Comparison of ENCODE assay signal across 22 mouse cellular contexts in genomic region chr4:33285448-33285847, GRCm38 (mm10). TPM values are rescaled to one million over a fixed set of nuclear protein-coding genes. Genes with fewer than 3 reads are reported as not detected.
A peak's percentile ranks its signal among the peaks of the same experiment; 100 is the strongest.
DNase-seq lines count a peak whose midpoint lies in the region; ATAC-seq and TF ChIP-seq lines count a peak whose summit lies in the region.
"Had no signal": no experiment of that assay in that cellular context is flagged by ENCODE, and none has a peak within 500 bp of the region (broad histone marks: within the 10 kb centered on the region; RNA-seq: fewer than 3 reads in every experiment).

No protein-coding gene starts in this region.

- no peaks in the 10 kb centered on the region for H3K36me3 ChIP-seq in kidney, adult 2 months (ENCODE audit: control insufficient read depth, insufficient read depth, low read length)
- H3K36me3 ChIP-seq in kidney, embryonic 15.5 days = no peaks in the 10 kb centered on the region
- H3K36me3 ChIP-seq: embryonic facial prominence, embryonic 13.5 days; forebrain, embryonic 12.5 days; G1E; hindbrain, embryonic 12.5 days had no signal

- TF ChIP-seq POLR2A in kidney, adult 2 months (IDR thresholded peaks at IDR 0.05; ENCODE audit: low read depth, low read length) = no peak
- TF ChIP-seq POLR2A in bone marrow macrophage, adult 2 months (IDR thresholded peaks at IDR 0.05; ENCODE audit: borderline replicate concordance, low read depth, low read length) = no peak
- no peak for TF ChIP-seq POLR2A in cerebellum, adult 2 months (IDR thresholded peaks at IDR 0.05; ENCODE audit: borderline replicate concordance, insufficient read depth, low read length)

- no peak for TF ChIP-seq CTCF in kidney, adult 2 months (conservative IDR thresholded peaks at IDR 0.05; ENCODE audit: insufficient read depth, insufficient read length, low read depth, low read length)
- TF ChIP-seq CTCF in bone marrow macrophage, adult 2 months (IDR thresholded peaks at IDR 0.05; ENCODE audit: low read depth, low read length) = no peak
- no peak for TF ChIP-seq CTCF in cerebellum, adult 2 months (IDR thresholded peaks at IDR 0.05; ENCODE audit: borderline replicate concordance, insufficient read depth, low read depth, low read length)

- no peak for ATAC-seq in kidney, embryonic 15.5 days (replicated peaks; ENCODE audit: low FRiP score)
- ATAC-seq in common myeloid progenitor, adult 5-6 weeks (replicated peaks; ENCODE audit: low read depth, poor library complexity, severe bottlenecking) = 0 out of 2 replicates have a peak, but pooled peaks have one; percentile 23
- no peak for ATAC-seq in inflammation-experienced regulatory T-cells, adult 6 months
- ATAC-seq: CD4-positive, CD25-positive, alpha-beta regulatory T cell, adult 4 months; forebrain, postnatal 0 days; hindbrain, embryonic 16.5 days had no signal

- H3K9ac ChIP-seq in kidney, embryonic 15.5 days = no peak overlapping the region
- H3K9ac ChIP-seq: embryonic facial prominence, embryonic 13.5 days; forebrain, embryonic 12.5 days; forebrain, postnatal 0 days; hindbrain, embryonic 12.5 days had no signal

- no peaks in the 10 kb centered on the region for H3K9me3 ChIP-seq in kidney, embryonic 15.5 days (replicated peaks)
- H3K9me3 ChIP-seq: embryonic facial prominence, embryonic 13.5 days; forebrain, embryonic 12.5 days; G1E; hindbrain, embryonic 12.5 days had no signal

- peaks cover 5% of the 10 kb centered on the region for H3K4me1 ChIP-seq in kidney, adult 2 months (ENCODE audit: control insufficient read depth, insufficient read depth, low read length)
- H3K4me1 ChIP-seq in kidney, embryonic 15.5 days = no peaks in the 10 kb centered on the region
- peaks cover 51% of the 10 kb centered on the region for H3K4me1 ChIP-seq in bone marrow macrophage, adult 2 months (ENCODE audit: control insufficient read depth, insufficient read depth, low read length)
- no peaks in the 10 kb centered on the region for H3K4me1 ChIP-seq in cerebellum, adult 2 months (ENCODE audit: control insufficient read depth, insufficient read depth, low read length)
- H3K4me1 ChIP-seq: forebrain, embryonic 12.5 days; hindbrain, embryonic 12.5 days had no signal

- no peak overlapping the region for H3K27ac ChIP-seq in kidney, adult 2 months (ENCODE audit: insufficient read depth, low read depth, low read length)
- no peak overlapping the region for H3K27ac ChIP-seq in kidney, embryonic 15.5 days
- peak overlapping the region; percentile 18; the same call in 1 of the 2 replicates for H3K27ac ChIP-seq in bone marrow macrophage, adult 2 months (ENCODE audit: insufficient read depth, low read depth, low read length)
- H3K27ac ChIP-seq in cerebellum, adult 2 months (ENCODE audit: insufficient read depth, low read length) = no peak overlapping the region
- H3K27ac ChIP-seq: embryonic facial prominence, embryonic 13.5 days; forebrain, embryonic 12.5 days; hindbrain, embryonic 12.5 days had no signal

- 64% methylated on average over 8 of the region's 8 CpGs for WGBS in kidney, adult 2 months
- WGBS in kidney, embryonic 15.5 days = 86% methylated on average over 8 of the region's 8 CpGs
- WGBS in cerebellum, adult 2 months = 86% methylated on average over 8 of the region's 8 CpGs

- no peak overlapping the region for H3K4me2 ChIP-seq in kidney, embryonic 15.5 days
- H3K4me2 ChIP-seq: embryonic facial prominence, embryonic 13.5 days; forebrain, embryonic 12.5 days; hindbrain, embryonic 12.5 days had no signal

- H3K27me3 ChIP-seq in kidney, adult 2 months (replicated peaks; ENCODE audit: control insufficient read depth, insufficient read depth, low read length) = no peaks in the 10 kb centered on the region
- H3K27me3 ChIP-seq in kidney, embryonic 15.5 days = no peaks in the 10 kb centered on the region
- H3K27me3 ChIP-seq in cerebellum, adult 2 months (ENCODE audit: control insufficient read depth, insufficient read depth, low read length) = no peaks in the 10 kb centered on the region
- H3K27me3 ChIP-seq: embryonic facial prominence, embryonic 13.5 days; forebrain, embryonic 12.5 days; hindbrain, embryonic 12.5 days had no signal

- no peak overlapping the region for H3K4me3 ChIP-seq in kidney, adult 2 months (ENCODE audit: insufficient read depth, low read depth, low read length)
- H3K4me3 ChIP-seq in kidney, embryonic 15.5 days (replicated peaks) = no peak overlapping the region
- H3K4me3 ChIP-seq in bone marrow macrophage, adult 2 months (ENCODE audit: insufficient read depth, low read length) = no peak overlapping the region
- H3K4me3 ChIP-seq in cerebellum, adult 2 months (replicated peaks; ENCODE audit: insufficient read depth, low read depth, low read length) = no peak overlapping the region
- H3K4me3 ChIP-seq: embryonic facial prominence, embryonic 13.5 days; forebrain, embryonic 12.5 days; hindbrain, embryonic 12.5 days had no signal

- peak; percentile 62 for DNase-seq in kidney, adult 2 months
- DNase-seq in kidney, postnatal 36 days = peak; percentile 48 to 62
- no peak for DNase-seq in cerebellum, adult 2 months
- DNase-seq: adrenal gland, adult 8-10 months; adrenal gland, postnatal 36 days; cerebellum, adult 11 months; cerebellum, adult 9-10 months; cerebellum, postnatal 25 days; forebrain, postnatal 0 days; gastrocnemius, postnatal 14 days; heart, postnatal 10 days; heart, postnatal 4 days had no signal

RNA-seq across cellular contexts. Expression of gene Pnrc1, which starts 4.5 kb away (rescaled TPM):
- 32.3 and 53.2 TPM in 2 replicates for polyA plus RNA-seq in kidney, adult 2 months (2012; rRNA removed)
- 86.5 and 90.2 TPM in 2 replicates for polyA plus RNA-seq in kidney, embryonic 15.5 days (2015; fragmentation: Nextera tagmentation; extraction: Ambion mirVana)
- polyA plus RNA-seq in bone marrow macrophage, adult 2 months (2012; ENCODE audit: insufficient read depth, insufficient read length, missing spikeins) = 136 and 138 TPM in 2 replicates
- 220 and 223 TPM in 2 replicates for total RNA-seq in common myeloid progenitor, adult 5-6 weeks (2017)
- 10 to 100 TPM; 55.0 to 86.9 (median 86.3) TPM for polyA plus RNA-seq in inflammation-experienced regulatory T-cells, adult 6 months (2017; shearing (Covaris generic))
- polyA plus RNA-seq in cerebellum, adult 2 months (2012; rRNA removed) = 62.4 and 64.6 TPM in 2 replicates

RNA-seq across cellular contexts. Expression of gene Rngtt, which starts 24.7 kb away (rescaled TPM):
- polyA plus RNA-seq in kidney, adult 2 months (2012; rRNA removed) = 2.6 and 3.4 TPM in 2 replicates
- polyA plus RNA-seq in kidney, embryonic 15.5 days (2015; fragmentation: Nextera tagmentation; extraction: Ambion mirVana) = 25.3 and 26.4 TPM in 2 replicates
- 17.9 and 19.4 TPM in 2 replicates for polyA plus RNA-seq in bone marrow macrophage, adult 2 months (2012; ENCODE audit: insufficient read depth, insufficient read length, missing spikeins)
- total RNA-seq in common myeloid progenitor, adult 5-6 weeks (2017) = 29.5 and 46.5 TPM in 2 replicates
- polyA plus RNA-seq in inflammation-experienced regulatory T-cells, adult 6 months (2017; shearing (Covaris generic)) = 10 to 100 TPM; 59.7 to 63.1 (median 61.0) TPM
- 10.3 and 11.5 TPM in 2 replicates for polyA plus RNA-seq in cerebellum, adult 2 months (2012; rRNA removed)

Comparison
In these comparisons a context has a peak if more than half of its experiments do, and no peak if none do; other contexts are left out.
1. DNase-seq: peak in kidney, adult 2 months (single experiment) and kidney, postnatal 36 days (2 of 2); none in cerebellum, adult 2 months (0 of 2).